Mouse (Mus musculus): ENCODE data around the gene H2-M1. TPM values are rescaled to one million over a fixed set of nuclear protein-coding genes. Genes with fewer than 3 reads are reported as not detected.

H2-M1 gene
- not detected in 2 replicates for polyA plus RNA-seq (2014; fragmentation: Nextera tagmentation; extraction: Ambion mirVana)

DNA sequence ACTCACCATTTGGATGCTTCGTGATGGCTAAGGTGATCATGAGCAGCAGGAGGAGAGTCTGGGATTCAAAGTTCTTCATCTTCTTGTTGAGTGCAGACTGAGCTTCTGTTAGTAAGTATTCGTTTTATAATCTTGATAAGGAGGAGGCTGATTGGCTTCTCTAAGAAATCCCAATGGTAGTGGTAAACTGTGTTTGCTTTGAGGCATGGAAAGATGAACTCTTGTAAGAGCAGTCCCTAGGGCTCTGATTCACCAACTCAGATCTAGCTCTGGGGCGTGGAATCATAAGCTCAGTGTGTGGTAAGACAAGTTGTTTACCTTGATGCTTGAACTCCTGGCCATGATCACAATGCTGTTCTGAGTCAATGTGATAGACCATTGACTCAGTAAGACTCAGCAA is at the start of gene H2-M1:
TSS of gene H2-M1 (minus strand) at position 101 of the 400 bp plus-strand sequence.
- Histone ChIP-seq H3K27me3 (ENCODE audit: control insufficient read depth, insufficient read depth, low read length) (no peaks in the 10 kb centered on the region), H3K9ac (ENCODE audit: low read length) (no peak within 1 kb of the TSS), H3K4me3 (ENCODE audit: control insufficient read depth in 1 of 2, insufficient read depth in 1 of 2, low read depth in 1 of 2, low read length in 2 of 2) (no peak within 1 kb of the TSS), H3K4me2 (ENCODE audit: low read length) (no peak within 1 kb of the TSS), H3K36me3 (ENCODE audit: control insufficient read depth, insufficient read depth, low read length) (no peaks in the 10 kb centered on the region), H3K27ac (replicated peaks in 1 of 2; ENCODE audit: control insufficient read depth in 1 of 2, insufficient read depth in 1 of 2, low read depth in 2 of 2, low read length in 2 of 2) (no peak within 1 kb of the TSS), H3K9me3 (ENCODE audit: control insufficient read depth, low read length) (no peaks in the 10 kb centered on the region), H3K4me1 (ENCODE audit: control insufficient read depth in 2 of 2, insufficient read depth in 2 of 2, low read length in 2 of 2) (no peaks in the 10 kb centered on the region)
- 56% methylated on average over 3 of the region's 3 CpGs for WGBS
- no peak for ATAC-seq (ENCODE audit: insufficient number of reproducible peaks, insufficient read depth, low FRiP score, low read depth)

DNA sequence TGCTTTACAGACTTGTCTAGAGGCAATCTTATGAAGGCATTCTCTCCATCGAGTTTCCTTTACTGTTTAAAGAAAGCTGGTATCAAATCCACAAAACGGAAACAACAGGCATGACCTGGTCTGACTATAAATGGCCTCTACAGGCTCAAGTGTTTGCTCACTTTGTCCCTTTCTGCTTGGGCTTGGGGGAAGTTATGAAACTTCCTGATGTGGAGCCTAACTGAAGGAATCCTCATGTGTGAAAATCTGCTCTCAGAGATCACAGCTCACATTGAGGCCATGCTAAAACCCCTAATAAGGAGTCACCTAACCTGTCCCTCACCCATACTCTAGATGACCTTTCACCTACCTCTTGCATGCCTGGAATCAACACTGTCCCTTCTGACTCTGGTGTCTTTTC is 25.7 kb upstream of the H2-M1 start:
- H3K4me1 ChIP-seq (ENCODE audit: control insufficient read depth in 2 of 2, insufficient read depth in 2 of 2, low read length in 2 of 2): no peaks in the 10 kb centered on the region
- WGBS: 54% methylated on average over 2 of the region's 2 CpGs
- no peaks in the 10 kb centered on the region for H3K27me3 ChIP-seq (ENCODE audit: control insufficient read depth, insufficient read depth, low read length)
- H3K4me3 ChIP-seq (ENCODE audit: control insufficient read depth in 1 of 2, insufficient read depth in 1 of 2, low read depth in 1 of 2, low read length in 2 of 2): no peak overlapping the region
- ATAC-seq (ENCODE audit: insufficient number of reproducible peaks, insufficient read depth, low FRiP score, low read depth): no peak
- no peaks in the 10 kb centered on the region for H3K9me3 ChIP-seq (ENCODE audit: control insufficient read depth, low read length)
- H3K4me2 ChIP-seq (ENCODE audit: low read length): no peak overlapping the region
- no peak overlapping the region for H3K27ac ChIP-seq (replicated peaks in 1 of 2; ENCODE audit: control insufficient read depth in 1 of 2, insufficient read depth in 1 of 2, low read depth in 2 of 2, low read length in 2 of 2)
- H3K9ac ChIP-seq (ENCODE audit: low read length): no peak overlapping the region
- H3K36me3 ChIP-seq (ENCODE audit: control insufficient read depth, insufficient read depth, low read length): no peaks in the 10 kb centered on the region

DNA sequence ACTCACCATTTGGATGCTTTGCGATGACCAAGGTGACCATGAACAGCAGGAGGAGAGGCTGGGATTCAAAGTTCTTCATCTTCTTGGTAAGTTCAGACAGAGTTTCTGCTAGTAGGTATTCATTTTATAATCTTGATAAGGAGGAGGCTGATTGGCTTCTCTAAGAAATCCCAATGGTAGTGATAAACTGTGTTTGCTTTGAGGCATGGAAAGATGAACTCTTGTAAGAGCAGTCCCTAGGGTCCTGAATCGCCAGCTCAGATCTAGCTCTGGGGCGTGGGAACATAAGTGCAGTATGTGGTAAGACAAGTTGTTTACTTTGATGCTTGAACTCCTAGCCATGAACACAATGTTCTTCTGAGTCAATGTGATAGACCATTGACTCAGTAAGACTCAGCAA is 29.5 kb downstream of the H2-M1 start, which contains the start of gene H2-M9:
TSS of gene H2-M9 (minus strand) at position 101 of the 400 bp plus-strand sequence.
- no peak within 1 kb of the TSS for H3K4me3 ChIP-seq (ENCODE audit: control insufficient read depth in 1 of 2, insufficient read depth in 1 of 2, low read depth in 1 of 2, low read length in 2 of 2)
- H3K4me2 ChIP-seq (ENCODE audit: low read length): no peak within 1 kb of the TSS
- no peak for ATAC-seq (ENCODE audit: insufficient number of reproducible peaks, insufficient read depth, low FRiP score, low read depth)
- 81% methylated on average over 3 of the region's 3 CpGs for WGBS
- no peaks in the 10 kb centered on the region for H3K4me1 ChIP-seq (ENCODE audit: control insufficient read depth in 2 of 2, insufficient read depth in 2 of 2, low read length in 2 of 2)
- H3K27me3 ChIP-seq (ENCODE audit: control insufficient read depth, insufficient read depth, low read length): no peaks in the 10 kb centered on the region
- H3K36me3 ChIP-seq (ENCODE audit: control insufficient read depth, insufficient read depth, low read length): no peaks in the 10 kb centered on the region
- H3K9me3 ChIP-seq (ENCODE audit: control insufficient read depth, low read length): no peaks in the 10 kb centered on the region
- no peak within 1 kb of the TSS for H3K27ac ChIP-seq (replicated peaks in 1 of 2; ENCODE audit: control insufficient read depth in 1 of 2, insufficient read depth in 1 of 2, low read depth in 2 of 2, low read length in 2 of 2)
- H3K9ac ChIP-seq (ENCODE audit: low read length): no peak within 1 kb of the TSS

Other genes starting within 250 kb of the H2-M1 start
- not detected in 2 replicates for gene H2-M10.4, start 209.9 kb downstream of the H2-M1 start, polyA plus RNA-seq (2014; fragmentation: Nextera tagmentation; extraction: Ambion mirVana)
- not detected in 2 replicates for gene H2-M11, start 125.1 kb downstream of the H2-M1 start, polyA plus RNA-seq (2014; fragmentation: Nextera tagmentation; extraction: Ambion mirVana)
- gene H2-M9, start 29.6 kb downstream of the H2-M1 start, polyA plus RNA-seq (2014; fragmentation: Nextera tagmentation; extraction: Ambion mirVana): not detected in 2 replicates
- gene H2-M10.5, start 100.7 kb upstream of the H2-M1 start, polyA plus RNA-seq (2014; fragmentation: Nextera tagmentation; extraction: Ambion mirVana): not detected in 2 replicates
- not detected in 2 replicates for gene H2-M10.6, start 140.0 kb upstream of the H2-M1 start, polyA plus RNA-seq (2014; fragmentation: Nextera tagmentation; extraction: Ambion mirVana)
- 17.6 and 18.8 TPM in 2 replicates for gene Trim26, start 164.9 kb upstream of the H2-M1 start, polyA plus RNA-seq (2014; fragmentation: Nextera tagmentation; extraction: Ambion mirVana)
- 0.19 TPM in 1 of 2 replicates, not detected in the other for gene Trim15, start 195.0 kb upstream of the H2-M1 start, polyA plus RNA-seq (2014; fragmentation: Nextera tagmentation; extraction: Ambion mirVana)
- 4.7 and 6.8 TPM in 2 replicates for gene Trim10, start 197.4 kb upstream of the H2-M1 start, polyA plus RNA-seq (2014; fragmentation: Nextera tagmentation; extraction: Ambion mirVana)
- gene Trim40, start 217.9 kb upstream of the H2-M1 start, polyA plus RNA-seq (2014; fragmentation: Nextera tagmentation; extraction: Ambion mirVana): not detected in 2 replicates
- gene Trim31, start 225.9 kb upstream of the H2-M1 start, polyA plus RNA-seq (2014; fragmentation: Nextera tagmentation; extraction: Ambion mirVana): not detected in 2 replicates